Mouse (Mus musculus) bone marrow, adult 2 months (tissue): ENCODE data around the gene Mok.

Experiments
- CTCF ChIP-seq: fragments of 200-500 bp; IDR thresholded peaks from 2 replicates; pipeline ENCODE4 v1.5.1; 2011; ENCODE audit warnings: low read length, control low read depth; ENCODE audit not compliant: control insufficient read depth, insufficient read depth
- POLR2A ChIP-seq: fragments of 200-500 bp; IDR thresholded peaks from 2 replicates; pipeline ENCODE4 v1.6.1; 2011; ENCODE audit warnings: low read depth, mild to moderate bottlenecking, control low read depth, low read length, borderline replicate concordance; ENCODE audit not compliant: control insufficient read depth

DNA sequence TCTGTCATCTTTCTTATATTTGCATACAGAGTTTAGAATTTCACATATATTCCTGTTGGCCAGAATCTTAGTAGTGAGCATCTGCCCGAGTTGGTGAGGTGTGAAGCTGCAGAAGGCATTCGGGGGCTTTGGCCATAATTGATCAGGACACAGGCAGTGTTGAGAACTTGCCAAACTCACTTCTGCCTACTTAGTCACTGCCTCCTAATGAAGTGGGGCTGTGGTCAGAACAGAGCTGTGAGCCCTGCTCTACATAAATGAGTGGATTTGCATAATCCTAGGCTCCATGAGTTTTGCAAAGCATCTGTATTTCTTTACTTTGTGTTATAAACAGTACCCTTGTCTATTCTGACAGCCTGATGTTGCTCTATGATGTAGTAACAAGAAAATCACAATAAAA, 78.4 kb downstream of the Mok start:
- TF ChIP-seq CTCF, result no peak
- TF ChIP-seq POLR2A, result no peak
